Mouse (Mus musculus) heart, embryonic 11.5 days (tissue): Measurements from ENCODE around the gene Ears2. TPM values are rescaled to one million over a fixed set of nuclear protein-coding genes. Genes with fewer than 3 reads are reported as not detected.
A peak's percentile ranks its signal among the peaks of the same experiment; 100 is the strongest.
"Not testable (repeated sequence)": the region's sequence is repeated elsewhere in the genome, so short reads cannot be mapped to it uniquely, and the experiment has no call there.

Experiments
- ATAC-seq: fragments of 200-750 bp; cut with Nextera tagmentation; replicated peaks from 2 replicates; pipeline ENCODE4 v1.8.0; 2017; ENCODE audit warnings: moderate library complexity; ENCODE audit not compliant: insufficient number of reproducible peaks, low FRiP score, low TSS enrichment
- H3K27ac ChIP-seq: fragments of 300-500 bp; sonication (generic); 2 replicates; pipeline ENCODE4 v1.5.1; 2014; ENCODE audit warnings: mild to moderate bottlenecking, low read depth, low read length
- H3K27me3 ChIP-seq: fragments of 300-500 bp; sonication (generic); 2 replicates; pipeline ENCODE4 v1.6.1; 2014; ENCODE audit warnings: mild to moderate bottlenecking, low read length, mixed read lengths; ENCODE audit not compliant: control insufficient read depth, insufficient read depth
- H3K36me3 ChIP-seq: fragments of 300-500 bp; sonication (generic); 2 replicates; pipeline ENCODE4 v1.6.1; 2014; ENCODE audit warnings: mild to moderate bottlenecking, low read length, moderate library complexity, mixed read lengths; ENCODE audit not compliant: control insufficient read depth, insufficient read depth
- H3K4me1 ChIP-seq: fragments of 300-500 bp; sonication (generic); 2 replicates; pipeline ENCODE4 v1.6.1; 2014; ENCODE audit warnings: low read length; ENCODE audit not compliant: control insufficient read depth, insufficient read depth
- H3K4me2 ChIP-seq: fragments of 300-500 bp; sonication (generic); 2 replicates; pipeline ENCODE4 v1.6.1; 2014; ENCODE audit warnings: mild to moderate bottlenecking, moderate library complexity
- H3K4me3 ChIP-seq: fragments of 300-500 bp; sonication (generic); 2 replicates; pipeline ENCODE4 v1.5.1; 2014; ENCODE audit warnings: low read depth, low read length
- H3K9ac ChIP-seq: fragments of 300-500 bp; sonication (generic); 2 replicates; pipeline ENCODE4 v1.6.1; 2014; ENCODE audit warnings: mild to moderate bottlenecking, low read depth, low read length, moderate library complexity
- H3K9me3 ChIP-seq: fragments of 300-500 bp; sonication (generic); replicated peaks from 2 replicates; pipeline ENCODE4 v1.6.1; 2016; ENCODE audit warnings: low read length; ENCODE audit not compliant: control insufficient read depth
- WGBS: fragments of 180-500 bp; shearing (Covaris S2); extraction: QIAGEN DNeasy Blood & Tissue Kit; methylation state at CpG from one replicate; pipeline ENCODE4 v1.1.7; 2014; ENCODE audit not compliant: insufficient replicate concordance; 5-methylcytosine and 5-hydroxymethylcytosine counted together
- polyA plus RNA-seq: library from polyadenylated mRNA; unstranded; fragments of >200 nt; fragmentation: Nextera tagmentation; extraction: Ambion mirVana; gene quantifications from 2 replicates; pipeline ENCODE4 v1.2.1, GENCODE M21; 2014

The Ears2 gene
- polyA plus RNA-seq, result 21.4 and 24.6 TPM in 2 replicates

- Histone ChIP-seq H3K27ac (peak within 1 kb of the TSS; percentile 94), H3K27me3 (no peaks in the 10 kb centered on the region), H3K9me3 (no peaks in the 10 kb centered on the region), H3K36me3 (peaks cover 10% of the 10 kb centered on the region), H3K4me1 (peaks cover 13% of the 10 kb centered on the region), H3K4me2 (peak within 1 kb of the TSS; percentile 74), H3K4me3 (peak within 1 kb of the TSS; percentile 94), H3K9ac (peak within 1 kb of the TSS; percentile 94)
- WGBS, result under 1% methylated on average over 56 of the region's 60 CpGs
- peak; percentile 97 for ATAC-seq
Observed at GRCm38 (mm10) chr7:122066945-122067516, at the start of gene Ears2, which contains the start of gene Ubfd1. Gene Ears2 (minus strand): TSS chr7:122067263. Gene Ubfd1 (plus strand): TSS chr7:122067175.

GRCm38 (mm10) chr7:122108206-122108605 is 41.1 kb upstream of the Ears2 start:
- Histone ChIP-seq H3K9ac (no peak overlapping the region), H3K4me2 (no peak overlapping the region), H3K27me3 (no peaks in the 10 kb centered on the region), H3K4me1 (no peaks in the 10 kb centered on the region), H3K9me3 (no peaks in the 10 kb centered on the region), H3K36me3 (peaks cover 2% of the 10 kb centered on the region; the same call in 1 of the 2 replicates), H3K4me3 (no peak overlapping the region), H3K27ac (no peak overlapping the region)
- no peak for ATAC-seq
- 97% methylated on average over 6 of the region's 6 CpGs for WGBS

- under 1% methylated on average over 36 of the region's 43 CpGs for WGBS
- Histone ChIP-seq H3K4me3 (peak within 1 kb of the TSS; percentile 73), H3K9me3 (no peaks in the 10 kb centered on the region), H3K27ac (peak within 1 kb of the TSS; percentile 62; the same call in 1 of the 2 replicates), H3K4me2 (peak within 1 kb of the TSS; percentile 93), H3K9ac (peak within 1 kb of the TSS; percentile 89), H3K27me3 (no peaks in the 10 kb centered on the region), H3K36me3 (peaks cover 8% of the 10 kb centered on the region), H3K4me1 (peaks cover 11% of the 10 kb centered on the region)
- ATAC-seq, result peak; percentile 98
Observed at GRCm38 (mm10) chr7:122101747-122102244, 34.7 kb upstream of the Ears2 start, which contains the start of gene Ndufab1. Gene Ndufab1 (minus strand): TSS chr7:122101886.

DNA sequence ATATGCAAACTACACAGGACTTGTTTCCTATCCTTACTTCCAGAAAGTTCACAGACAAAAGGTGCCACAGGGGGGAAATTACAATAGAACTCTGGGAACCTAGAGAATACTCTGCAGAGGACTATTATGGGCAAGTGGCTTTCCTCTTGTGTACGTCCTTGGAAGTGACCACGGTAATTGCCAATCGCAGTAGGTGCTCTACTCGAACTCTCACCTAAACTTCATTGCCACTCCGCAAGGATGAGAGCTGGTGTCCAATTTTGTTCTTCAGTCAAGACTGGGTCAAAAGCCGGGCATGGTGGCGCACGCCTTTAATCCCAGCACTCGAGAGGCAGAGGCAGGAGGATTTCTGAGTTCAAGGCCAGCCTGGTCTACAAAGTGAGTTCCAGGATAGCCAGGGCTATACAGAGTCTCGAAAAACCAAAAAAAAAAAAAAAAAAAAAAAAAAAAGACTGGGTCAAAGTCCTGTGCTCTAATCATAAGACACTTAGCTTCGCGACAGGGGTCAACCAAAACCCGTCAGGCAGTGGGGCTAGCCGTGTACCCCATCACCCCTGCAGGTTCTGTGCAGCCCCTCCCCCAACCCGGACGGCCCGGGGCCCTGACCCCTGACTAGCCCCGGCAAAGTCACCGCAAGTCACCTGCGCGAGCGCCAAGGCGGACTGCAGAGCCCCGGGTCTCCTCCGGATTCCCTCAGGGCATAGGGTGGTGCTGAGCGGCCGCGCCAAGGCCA is 34.1 kb upstream of the Ears2 start:
- H3K27ac ChIP-seq, result peak overlapping the region; percentile 62; the same call in 1 of the 2 replicates

GRCm38 (mm10) chr7:122099222-122099621 is 32.2 kb upstream of the Ears2 start:
- no peaks in the 10 kb centered on the region for H3K9me3 ChIP-seq
- WGBS, result 71% methylated on average over 4 of the region's 4 CpGs
- H3K9ac ChIP-seq, result no peak overlapping the region
- no peak overlapping the region for H3K4me2 ChIP-seq
- ATAC-seq, result no peak
- no peaks in the 10 kb centered on the region for H3K27me3 ChIP-seq
- H3K4me1 ChIP-seq, result peaks cover 11% of the 10 kb centered on the region
- no peak overlapping the region for H3K4me3 ChIP-seq
- no peak overlapping the region for H3K27ac ChIP-seq
- peaks cover 32% of the 10 kb centered on the region for H3K36me3 ChIP-seq

More for the DNA sequence above, 34.1 kb upstream of the Ears2 start:
- ATAC-seq, result peak; percentile 67
- not testable (repeated sequence) for H3K9me3 ChIP-seq, H3K27me3 ChIP-seq
- Histone ChIP-seq H3K4me1 (peaks cover 11% of the 10 kb centered on the region), H3K4me2 (peak overlapping the region; percentile 93), H3K9ac (peak overlapping the region; percentile 89), H3K4me3 (peak overlapping the region; percentile 73), H3K36me3 (peaks cover 14% of the 10 kb centered on the region)
- WGBS, result 4% methylated on average over 25 of the region's 28 CpGs

- no peak overlapping the region for H3K4me3 ChIP-seq
- 93% methylated on average over 3 of the region's 3 CpGs for WGBS
- peaks cover 32% of the 10 kb centered on the region for H3K36me3 ChIP-seq
- no peak overlapping the region for H3K4me2 ChIP-seq
- no peak overlapping the region for H3K9ac ChIP-seq
- no peaks in the 10 kb centered on the region for H3K27me3 ChIP-seq
- no peak overlapping the region for H3K27ac ChIP-seq
- no peaks in the 10 kb centered on the region for H3K9me3 ChIP-seq
- no peak for ATAC-seq
- peaks cover 11% of the 10 kb centered on the region for H3K4me1 ChIP-seq
Observed at GRCm38 (mm10) chr7:122098009-122098408, 30.9 kb upstream of the Ears2 start.

- no peak overlapping the region for H3K4me2 ChIP-seq
- H3K27me3 ChIP-seq, result no peaks in the 10 kb centered on the region
- H3K9me3 ChIP-seq, result no peaks in the 10 kb centered on the region
- no peak for ATAC-seq
- H3K4me3 ChIP-seq, result no peak overlapping the region
- 0 out of 2 replicates have a peak, but pooled peaks cover under 1% of the 10 kb centered on the region for H3K4me1 ChIP-seq
- WGBS, result 93% methylated on average over 2 of the region's 2 CpGs
- H3K9ac ChIP-seq, result no peak overlapping the region
- peaks cover 45% of the 10 kb centered on the region for H3K36me3 ChIP-seq
- no peak overlapping the region for H3K27ac ChIP-seq
Observed at GRCm38 (mm10) chr7:122094564-122095330, 27.7 kb upstream of the Ears2 start.
